Mouse (Mus musculus) fat pad, adult 2 months (tissue): ENCODE results near the gene Celf2.

ENCODE experiments used
- DNase-seq: peaks from one replicate; pipeline ENCODE4 v3.0.0-alpha.2; 2011; ENCODE audit warnings: low read depth, low spot score; ENCODE audit errors: extremely low read depth

The Celf2 gene

GRCm38 (mm10) chr2:7043770-7044459, 465.4 kb downstream of the Celf2 start:
- DNase-seq: no peak

GRCm38 (mm10) chr2:7040940-7041339, 468.4 kb downstream of the Celf2 start:
- no peak for DNase-seq

GRCm38 (mm10) chr2:7038991-7039390, 470.4 kb downstream of the Celf2 start:
- DNase-seq: no peak

DNA sequence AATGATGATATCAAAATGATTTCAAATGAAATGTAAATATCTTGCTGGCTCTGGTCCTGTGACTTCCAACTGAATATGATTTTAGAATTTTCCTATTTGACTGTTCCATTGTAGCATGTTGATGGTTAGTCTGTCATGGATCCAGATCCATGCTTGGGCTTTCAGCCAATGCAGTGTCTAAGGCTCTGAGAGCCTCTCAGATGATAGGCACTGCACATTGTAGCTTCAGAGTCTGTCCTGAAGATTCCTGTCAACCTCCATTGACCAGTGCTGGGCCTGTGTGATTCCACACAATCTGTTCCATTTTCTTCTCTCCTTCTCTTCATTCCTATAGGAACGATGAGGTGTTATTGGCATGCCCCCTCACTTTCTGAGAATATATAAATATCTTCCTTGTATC, 478.0 kb downstream of the Celf2 start:
- DNase-seq: no peak

GRCm38 (mm10) chr2:7026737-7027136, 482.6 kb downstream of the Celf2 start:
- no peak for DNase-seq

DNA sequence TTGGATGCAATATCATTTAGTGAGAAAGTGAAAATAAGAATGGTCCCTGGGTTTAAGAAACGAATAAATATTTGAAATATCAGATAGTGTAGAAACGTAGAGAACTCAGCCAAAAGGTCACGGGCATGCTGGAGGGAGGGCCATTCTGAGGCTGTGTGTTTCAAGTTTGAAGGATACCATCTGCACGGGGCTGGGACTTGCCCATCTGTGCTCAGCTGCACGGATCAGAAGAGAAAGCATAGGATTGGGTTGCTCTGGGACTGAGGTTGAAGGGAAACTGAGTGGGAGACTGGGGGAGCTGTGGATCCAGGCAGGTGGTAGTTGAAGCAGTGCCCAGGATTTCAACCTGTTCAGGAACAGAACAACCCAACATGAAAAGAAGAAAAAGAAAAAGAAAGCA, 483.8 kb downstream of the Celf2 start:
- no peak for DNase-seq

- no peak for DNase-seq
Observed at GRCm38 (mm10) chr2:7022184-7022583, 487.2 kb downstream of the Celf2 start.

DNA sequence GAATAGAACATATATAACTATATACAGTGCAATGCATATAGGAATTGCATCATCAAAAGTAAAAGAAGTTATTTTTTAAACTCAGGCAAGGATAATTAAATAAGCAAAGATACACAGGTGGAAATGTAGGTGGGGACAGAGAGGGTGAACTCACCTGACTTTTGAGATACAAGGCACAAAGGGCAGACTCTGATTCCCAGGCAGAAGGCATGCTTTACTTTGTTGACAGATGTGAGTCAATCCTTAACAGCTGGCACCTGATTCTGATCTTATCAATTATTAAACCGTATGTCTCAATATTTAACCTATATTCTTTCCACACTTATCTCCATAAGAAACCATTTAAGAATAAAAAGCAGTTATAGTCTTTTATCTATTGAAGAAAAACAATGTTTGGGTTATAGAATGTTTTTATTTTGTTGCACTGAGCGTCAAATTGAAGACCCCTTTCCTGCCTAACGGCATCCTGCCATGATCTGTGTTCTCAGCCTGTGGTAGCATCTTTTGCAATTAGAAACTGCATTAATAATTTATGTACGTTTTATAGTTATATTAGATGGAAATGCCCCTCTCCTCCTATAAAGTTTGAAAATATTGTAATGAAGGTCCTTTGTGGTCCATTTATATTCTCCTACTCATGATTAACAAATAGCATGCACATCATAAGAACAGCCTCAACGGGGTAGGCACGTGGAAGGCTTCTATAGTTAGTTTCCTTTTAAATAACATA, 491.8 kb downstream of the Celf2 start:
- no peak for DNase-seq

DNA sequence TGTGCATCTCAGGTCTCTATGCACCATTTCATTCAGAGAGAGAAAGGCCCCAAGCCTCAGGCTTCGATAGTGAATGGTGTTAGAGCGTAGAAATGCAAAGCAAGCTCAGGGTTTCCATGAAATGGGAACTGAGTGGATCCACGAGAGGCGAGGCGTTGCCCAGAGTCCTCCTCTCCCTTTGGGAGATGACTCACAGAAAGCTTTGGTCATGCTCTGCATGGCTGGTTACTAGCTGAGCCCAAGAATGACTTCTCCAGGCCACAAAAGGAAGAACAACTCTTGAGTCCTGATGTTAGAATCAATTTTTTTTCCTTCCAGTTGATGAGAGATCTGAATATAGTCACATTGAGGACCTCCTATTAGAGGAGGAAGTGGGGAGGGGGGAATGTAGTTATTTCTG, 496.2 kb downstream of the Celf2 start:
- no peak for DNase-seq

DNA sequence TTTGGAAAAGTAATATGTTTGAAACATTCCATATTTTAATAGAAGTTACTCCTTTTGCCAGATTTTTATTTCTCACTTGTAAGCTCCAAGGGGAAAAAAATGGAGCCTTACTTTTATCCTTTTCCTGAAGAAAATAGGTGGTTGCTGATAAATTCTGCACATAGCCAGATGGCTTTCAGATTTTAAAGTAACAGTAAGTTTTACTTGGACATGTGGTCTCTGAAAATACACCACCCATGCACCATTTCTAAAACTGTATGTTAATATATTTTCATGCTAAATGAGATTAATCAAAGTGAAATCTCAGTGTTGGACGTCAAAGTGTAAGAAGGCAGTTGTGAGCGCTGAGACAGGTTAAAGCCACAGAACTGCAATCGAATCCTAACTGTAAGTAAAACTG, 502.5 kb downstream of the Celf2 start:
- no peak for DNase-seq

DNA sequence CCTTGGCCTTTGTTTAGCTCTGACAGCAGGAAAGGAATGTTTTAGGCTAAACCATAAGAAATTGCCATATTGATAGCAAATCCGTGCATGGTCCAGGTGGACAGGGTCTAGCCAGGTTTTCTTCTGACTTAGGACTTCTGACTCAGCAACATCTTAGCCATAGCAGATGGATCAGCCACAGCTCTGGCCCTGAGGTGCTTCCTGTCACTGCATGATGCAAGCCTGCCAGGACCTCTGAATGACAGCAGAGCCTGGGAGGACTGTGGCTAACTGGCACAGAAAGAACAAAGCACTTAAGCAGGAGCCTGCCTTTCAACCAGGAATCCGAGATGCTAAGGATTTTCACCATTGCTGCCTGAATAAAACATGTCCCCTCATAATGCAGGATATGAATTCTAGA, 507.4 kb downstream of the Celf2 start:
- no peak for DNase-seq

GRCm38 (mm10) chr2:6991010-6991421, 518.3 kb downstream of the Celf2 start:
- no peak for DNase-seq

DNA sequence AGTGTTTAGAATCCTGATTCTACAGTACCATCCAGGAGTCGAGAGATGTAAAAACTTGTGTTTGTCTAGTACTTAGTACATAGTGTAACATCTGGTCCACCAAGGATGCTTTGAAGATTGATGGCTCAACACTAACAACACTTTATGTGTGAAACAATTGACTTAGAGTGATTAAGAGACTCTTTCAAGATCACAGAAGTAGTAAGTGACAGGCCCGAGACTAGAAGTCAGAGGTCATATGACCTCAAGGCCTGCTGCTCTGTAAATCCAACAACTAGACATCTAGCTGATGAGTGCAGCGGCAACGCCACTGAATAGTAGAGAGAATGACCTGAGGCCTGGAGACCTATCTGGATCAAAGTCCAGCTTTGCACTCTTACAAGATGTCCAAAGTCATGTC, 523.7 kb downstream of the Celf2 start:
- no peak for DNase-seq

GRCm38 (mm10) chr2:6983902-6984301, 525.5 kb downstream of the Celf2 start:
- DNase-seq: no peak

DNA sequence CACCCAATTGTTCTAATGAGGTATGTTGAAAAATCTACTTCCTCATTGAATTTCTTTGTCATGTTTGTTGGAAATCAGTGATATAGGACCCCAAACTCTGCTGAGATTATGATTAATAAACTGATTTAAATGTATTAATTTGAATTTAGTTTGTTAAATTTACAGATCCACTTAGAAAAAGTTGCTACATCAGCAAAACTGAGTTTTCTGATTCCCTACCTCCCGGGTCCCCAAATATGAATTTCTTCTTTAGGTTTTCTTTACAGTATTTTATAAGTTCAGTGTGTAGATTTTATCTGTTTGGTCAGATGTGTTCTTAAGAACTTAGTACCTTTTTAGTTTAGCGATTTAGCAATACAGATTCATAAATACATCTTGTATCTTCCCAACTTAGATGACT, 533.1 kb downstream of the Celf2 start:
- no peak for DNase-seq

DNA sequence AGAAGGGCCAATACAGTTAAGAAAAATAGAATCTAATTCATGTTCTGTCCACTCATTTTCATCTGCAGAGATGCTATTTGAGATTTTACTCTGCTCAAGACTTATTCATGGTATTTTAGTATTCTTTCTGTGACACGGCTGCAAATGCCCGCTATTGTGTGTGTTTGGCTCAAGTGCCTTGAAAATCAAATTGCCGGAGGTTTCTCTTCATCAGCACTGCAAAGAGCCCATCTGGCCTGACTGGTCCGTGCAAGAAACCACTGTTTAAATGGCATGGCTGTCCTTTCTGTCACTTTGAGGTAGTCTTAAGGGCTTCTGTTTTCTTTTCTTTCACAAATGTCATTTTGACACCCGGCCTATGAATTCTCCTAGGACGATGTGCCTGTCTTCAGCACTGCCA, 540.1 kb downstream of the Celf2 start:
- DNase-seq: no peak

DNA sequence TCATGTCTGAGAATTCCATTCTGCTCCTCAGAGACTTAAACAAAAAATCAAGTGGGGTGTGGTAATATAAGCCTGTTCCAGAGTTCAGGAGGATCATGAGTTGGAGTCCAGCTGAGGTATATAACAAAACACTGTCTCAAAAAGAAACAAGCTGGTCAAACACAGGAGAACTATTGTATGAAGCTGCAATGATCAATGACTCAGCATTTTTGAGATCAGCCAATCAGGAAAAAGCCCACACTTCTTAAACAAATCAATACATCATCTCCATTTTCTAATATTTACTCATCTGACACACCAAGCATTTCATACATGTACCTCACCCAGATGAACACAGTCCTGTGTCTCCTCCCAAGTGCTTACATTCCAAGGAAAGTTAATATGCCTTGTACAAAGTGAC, 544.1 kb downstream of the Celf2 start:
- DNase-seq: no peak

DNA sequence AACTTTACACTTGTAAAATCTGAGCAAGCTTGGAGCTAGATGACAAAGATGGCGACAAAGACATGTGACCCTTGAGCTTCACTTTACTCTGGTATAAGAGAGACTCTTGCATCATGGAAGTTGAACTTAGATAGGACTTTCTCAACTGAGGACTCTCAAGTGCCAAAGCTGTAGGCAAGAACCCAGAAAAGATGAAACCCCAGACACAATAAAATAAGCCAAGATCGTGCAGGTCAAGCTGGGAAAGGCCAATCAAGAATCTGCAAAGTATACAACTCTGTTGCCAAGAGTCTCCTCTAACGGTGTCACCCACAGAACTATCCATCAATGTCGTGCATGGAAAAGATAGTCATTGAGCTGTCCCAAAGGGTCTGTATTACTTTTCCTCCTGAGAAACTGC, 558.7 kb downstream of the Celf2 start:
- DNase-seq: no peak

DNA sequence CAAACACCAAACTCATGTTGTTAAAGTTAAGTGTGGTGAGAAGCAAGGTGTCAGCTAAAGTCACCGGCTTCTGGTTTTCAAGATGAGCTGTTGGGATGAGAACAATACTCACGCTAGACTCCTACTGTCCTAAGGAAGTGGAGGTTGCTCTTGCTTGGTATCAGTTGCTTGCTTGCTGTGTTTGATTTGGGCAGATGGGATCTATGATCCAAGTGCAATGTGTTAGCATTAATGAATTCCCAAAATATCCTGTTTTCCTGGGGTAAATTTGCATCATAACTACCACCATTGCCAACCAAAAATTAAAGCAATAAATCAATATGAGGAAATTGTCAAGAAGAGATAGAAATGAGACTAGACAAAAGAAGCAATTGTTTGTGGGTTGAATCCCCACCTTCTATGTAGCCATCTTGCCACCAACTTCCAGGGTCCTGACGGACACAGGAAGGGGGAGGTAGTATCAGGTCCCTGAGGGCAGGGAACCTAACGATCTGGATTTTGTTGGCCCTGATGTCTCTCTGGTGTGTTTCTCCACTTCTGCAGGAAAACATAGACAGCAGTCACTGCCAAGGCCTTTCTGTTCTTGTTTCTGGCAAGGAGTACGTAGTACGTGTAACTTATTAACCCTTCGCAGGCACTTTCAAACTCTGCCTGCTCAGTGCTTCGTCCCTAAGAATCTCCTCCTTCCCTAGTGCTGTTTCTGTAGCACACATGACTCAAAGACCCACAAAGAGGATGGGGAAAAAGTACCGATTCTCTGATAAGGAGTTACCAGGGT, 563.5 kb downstream of the Celf2 start:
- DNase-seq: peak; percentile 2

DNA sequence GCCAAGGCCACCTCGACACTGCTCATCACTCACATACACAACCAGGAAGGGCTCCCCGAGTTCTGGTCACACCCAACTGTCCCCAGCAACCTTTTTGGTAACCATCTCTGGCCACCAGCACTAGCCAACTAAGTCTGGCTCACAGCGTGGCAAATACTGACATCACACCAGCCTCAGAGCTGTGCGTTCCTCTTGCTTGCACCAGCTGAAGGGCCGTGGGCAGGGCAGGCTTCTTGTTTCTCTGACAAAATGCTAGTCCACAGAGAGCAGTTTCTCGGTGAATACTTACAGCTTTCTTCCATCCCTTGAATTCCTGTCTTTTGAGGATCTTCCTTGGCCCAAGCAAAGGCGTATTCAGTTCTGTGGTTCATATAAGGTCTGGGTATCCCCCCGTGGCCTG, 565.7 kb downstream of the Celf2 start:
- no peak for DNase-seq

DNA sequence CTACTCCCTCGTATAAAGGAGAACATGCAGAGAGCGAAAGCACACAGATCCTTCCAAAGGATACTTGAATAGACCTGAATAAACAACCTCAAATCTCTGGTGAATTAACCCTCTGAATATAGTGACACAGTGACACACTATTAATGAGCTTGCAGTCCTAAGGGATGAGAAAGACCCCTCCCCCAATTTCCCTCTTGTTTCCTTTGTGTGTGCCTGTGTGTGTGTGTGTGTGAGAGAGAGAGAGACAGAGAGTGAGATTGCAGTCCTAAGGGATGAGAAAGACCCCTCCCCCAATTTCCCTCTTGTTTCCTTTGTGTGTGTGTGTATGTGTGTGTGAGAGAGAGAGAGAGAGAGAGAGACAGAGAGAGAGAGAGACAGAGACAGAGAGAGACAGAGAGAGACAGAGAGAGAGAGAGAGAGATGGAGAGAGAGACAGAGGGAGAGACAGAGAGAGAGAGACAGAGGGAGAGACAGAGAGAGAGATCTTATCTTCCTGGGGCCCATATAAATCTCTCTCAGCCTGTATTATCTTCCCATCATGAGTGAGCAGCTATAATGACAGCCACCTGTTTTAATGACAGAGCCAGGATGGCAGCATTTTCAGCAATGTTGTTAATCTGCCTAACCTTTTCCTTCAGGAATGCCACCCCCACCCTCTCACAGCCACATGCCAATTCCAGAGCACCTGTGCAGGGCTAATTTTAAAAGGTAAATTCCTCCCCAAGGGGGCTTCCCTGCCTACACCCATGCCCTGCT, 566.5 kb downstream of the Celf2 start:
- DNase-seq: no peak
